Mouse (Mus musculus) bone marrow macrophage, adult 2 months (primary cell): ENCODE data around the gene Cacng7. TPM values are rescaled to one million over a fixed set of nuclear protein-coding genes. Genes with fewer than 3 reads are reported as not detected.

Experiments
- H3K27ac ChIP-seq: 2 replicates; pipeline ENCODE4 v1.5.1; 2012; ENCODE audit warnings: low read depth, low read length; ENCODE audit not compliant: insufficient read depth
- H3K4me1 ChIP-seq: 2 replicates; pipeline ENCODE4 v1.6.1; 2012; ENCODE audit warnings: low read length; ENCODE audit not compliant: control insufficient read depth, insufficient read depth
- H3K4me3 ChIP-seq: 2 replicates; pipeline ENCODE4 v1.5.1; 2012; ENCODE audit warnings: mild to moderate bottlenecking, low read length, moderate library complexity; ENCODE audit not compliant: insufficient read depth
- CTCF ChIP-seq: IDR thresholded peaks from 2 replicates; pipeline ENCODE4 v1.5.1; 2012; ENCODE audit warnings: low read depth, mild to moderate bottlenecking, low read length, moderate library complexity
- POLR2A ChIP-seq: IDR thresholded peaks from 2 replicates; pipeline ENCODE4 v1.6.1; 2012; ENCODE audit warnings: mild to moderate bottlenecking, low read depth, low read length, borderline replicate concordance
- polyA plus RNA-seq: library from polyadenylated mRNA; stranded (reverse); fragments of >200 nt; gene quantifications from 2 replicates; pipeline ENCODE4 v1.2.4, GENCODE M21; 2012; ENCODE audit not compliant: missing spikeins, insufficient read depth, insufficient read length

The Cacng7 gene
- polyA plus RNA-seq, 1 experiment: not detected

GRCm38 (mm10) chr7:3366705-3367516, 34.2 kb downstream of the Cacng7 start:
- H3K4me1 ChIP-seq: peaks cover 13% of the 10 kb centered on the region; the same call in 1 of the 2 replicates
- TF ChIP-seq POLR2A (no peak), CTCF (0 out of 2 replicates have a peak, but pooled peaks have one; percentile 19)
- H3K27ac ChIP-seq: no peak overlapping the region
- peak overlapping the region; percentile 40 for H3K4me3 ChIP-seq

GRCm38 (mm10) chr7:3367569-3367968, 34.8 kb downstream of the Cacng7 start:
- Histone ChIP-seq H3K27ac (no peak overlapping the region), H3K4me1 (peaks cover 13% of the 10 kb centered on the region; the same call in 1 of the 2 replicates), H3K4me3 (peak overlapping the region; percentile 40)
- TF ChIP-seq CTCF (no peak), POLR2A (no peak)

GRCm38 (mm10) chr7:3368311-3368710, 35.6 kb downstream of the Cacng7 start:
- TF ChIP-seq CTCF (no peak), POLR2A (no peak)
- Histone ChIP-seq H3K4me3 (no peak overlapping the region), H3K27ac (no peak overlapping the region), H3K4me1 (peaks cover 13% of the 10 kb centered on the region; the same call in 1 of the 2 replicates)

- TF ChIP-seq CTCF (no peak), POLR2A (no peak)
- H3K4me3 ChIP-seq: no peak overlapping the region
- H3K4me1 ChIP-seq: peaks cover 13% of the 10 kb centered on the region; the same call in 1 of the 2 replicates
- H3K27ac ChIP-seq: no peak overlapping the region
Observed at GRCm38 (mm10) chr7:3369189-3369588, 36.4 kb downstream of the Cacng7 start.

- H3K4me3 ChIP-seq: no peak overlapping the region
- H3K27ac ChIP-seq: no peak overlapping the region
- TF ChIP-seq CTCF (no peak), POLR2A (no peak)
- peaks cover 13% of the 10 kb centered on the region; the same call in 1 of the 2 replicates for H3K4me1 ChIP-seq
Observed at GRCm38 (mm10) chr7:3370407-3370806, 37.7 kb downstream of the Cacng7 start.

- H3K27ac ChIP-seq: no peak overlapping the region
- H3K4me3 ChIP-seq: no peak overlapping the region
- 0 out of 2 replicates have a peak, but pooled peaks cover 2% of the 10 kb centered on the region for H3K4me1 ChIP-seq
- TF ChIP-seq CTCF: no peak
- TF ChIP-seq POLR2A: no peak
Observed at GRCm38 (mm10) chr7:3372376-3372775, 39.6 kb downstream of the Cacng7 start.

GRCm38 (mm10) chr7:3373754-3374153, 41.0 kb downstream of the Cacng7 start:
- TF ChIP-seq CTCF (no peak), POLR2A (no peak)
- H3K27ac ChIP-seq: no peak overlapping the region
- 0 out of 2 replicates have a peak, but pooled peaks cover 2% of the 10 kb centered on the region for H3K4me1 ChIP-seq
- no peak overlapping the region for H3K4me3 ChIP-seq

GRCm38 (mm10) chr7:3376831-3377230, 44.1 kb downstream of the Cacng7 start:
- Histone ChIP-seq H3K4me1 (no peaks in the 10 kb centered on the region), H3K27ac (no peak overlapping the region), H3K4me3 (no peak overlapping the region)
- TF ChIP-seq CTCF (peak; percentile 54), POLR2A (no peak)

GRCm38 (mm10) chr7:3382123-3382522, 49.4 kb downstream of the Cacng7 start:
- Histone ChIP-seq H3K27ac (no peak overlapping the region), H3K4me3 (no peak overlapping the region), H3K4me1 (no peaks in the 10 kb centered on the region)
- TF ChIP-seq CTCF (no peak), POLR2A (no peak)

GRCm38 (mm10) chr7:3384807-3385319, 52.1 kb downstream of the Cacng7 start:
- no peak overlapping the region for H3K27ac ChIP-seq
- TF ChIP-seq POLR2A (no peak), CTCF (no peak)
- H3K4me3 ChIP-seq: no peak overlapping the region
- peaks cover 12% of the 10 kb centered on the region for H3K4me1 ChIP-seq
